Mouse (Mus musculus) kidney, postnatal 0 days (tissue): ENCODE data around the gene Jag1. TPM values are rescaled to one million over a fixed set of nuclear protein-coding genes. Genes with fewer than 3 reads are reported as not detected.

ENCODE experiments used
- ATAC-seq: fragments of 200-750 bp; cut with Nextera tagmentation; replicated peaks from 2 replicates; pipeline ENCODE4 v1.8.0; 2017; ENCODE audit warnings: low read depth, moderate number of reproducible peaks, moderate TSS enrichment, moderate library complexity; ENCODE audit not compliant: low FRiP score
- DNase-seq: peaks from one replicate; pipeline ENCODE4 v3.0.0-alpha.2; 2016; ENCODE audit warnings: low spot score
- H3K27ac ChIP-seq: fragments of 300-500 bp; sonication (generic); 2 replicates; pipeline ENCODE4 v1.5.1; 2014; ENCODE audit warnings: mild to moderate bottlenecking
- H3K27me3 ChIP-seq: fragments of 300-500 bp; sonication (generic); 2 replicates; pipeline ENCODE4 v1.6.1; 2014; ENCODE audit warnings: low read length, mixed read lengths; ENCODE audit not compliant: insufficient read depth
- H3K36me3 ChIP-seq: fragments of 300-500 bp; sonication (generic); 2 replicates; pipeline ENCODE4 v1.6.1; 2014; ENCODE audit warnings: low read length, mixed read lengths; ENCODE audit not compliant: insufficient read depth
- H3K4me1 ChIP-seq: fragments of 300-500 bp; sonication (generic); replicated peaks from 2 replicates; pipeline ENCODE4 v1.6.1; 2014; ENCODE audit warnings: antibody characterized with exemption, low read length, mixed read lengths; ENCODE audit not compliant: insufficient read depth
- H3K4me2 ChIP-seq: fragments of 300-500 bp; sonication (generic); 2 replicates; pipeline ENCODE4 v1.6.1; 2014; ENCODE audit warnings: mild to moderate bottlenecking, low read length, moderate library complexity, mixed read lengths
- H3K4me3 ChIP-seq: fragments of 300-500 bp; sonication (generic); replicated peaks from 2 replicates; pipeline ENCODE4 v1.5.1; 2014; ENCODE audit warnings: low read depth, low read length
- H3K9ac ChIP-seq: fragments of 300-500 bp; sonication (generic); 2 replicates; pipeline ENCODE4 v1.6.1; 2014; ENCODE audit warnings: low read depth, low read length
- H3K9me3 ChIP-seq: fragments of 300-500 bp; sonication (generic); replicated peaks from 2 replicates; pipeline ENCODE4 v1.6.1; 2016; ENCODE audit warnings: low read length, inconsistent platforms, mixed read lengths
- CTCF ChIP-seq: IDR thresholded peaks from 2 replicates; pipeline ENCODE4 v1.5.1; 2016; ENCODE audit warnings: antibody characterized with exemption, low read depth, mild to moderate bottlenecking, moderate library complexity
- WGBS: fragments of 180-500 bp; shearing (Covaris S2); extraction: QIAGEN DNeasy Blood & Tissue Kit; methylation state at CpG from one replicate; pipeline ENCODE4 v1.1.7; 2014; 5-methylcytosine and 5-hydroxymethylcytosine counted together
- polyA plus RNA-seq: library from polyadenylated mRNA; unstranded; fragments of >200 nt; fragmentation: Nextera tagmentation; extraction: Ambion mirVana; gene quantifications from 2 replicates; pipeline ENCODE4 v1.2.1, GENCODE M21; 2015

Jag1 gene
- polyA plus RNA-seq, 1 experiment from 2014 or later: 47.6 TPM

GRCm38 (mm10) chr2:137093298-137093630, 23.2 kb downstream of the Jag1 start:
- peaks cover 18% of the 10 kb centered on the region; the same call in 1 of the 2 replicates for H3K4me1 ChIP-seq
- no peaks in the 10 kb centered on the region for H3K27me3 ChIP-seq
- DNase-seq (no peak), ATAC-seq (no peak)
- no peak overlapping the region for H3K9ac ChIP-seq
- WGBS: 81% methylated on average over 7 of the region's 7 CpGs
- H3K4me3 ChIP-seq: no peak overlapping the region
- H3K9me3 ChIP-seq: no peaks in the 10 kb centered on the region
- no peak overlapping the region for H3K4me2 ChIP-seq
- H3K36me3 ChIP-seq: peaks cover 60% of the 10 kb centered on the region
- H3K27ac ChIP-seq: no peak overlapping the region
- TF ChIP-seq CTCF: no peak

- peaks cover 65% of the 10 kb centered on the region for H3K36me3 ChIP-seq
- no peak overlapping the region for H3K4me3 ChIP-seq
- WGBS: 39% methylated on average over 10 of the region's 10 CpGs
- no peaks in the 10 kb centered on the region for H3K9me3 ChIP-seq
- peaks cover 15% of the 10 kb centered on the region; the same call in 1 of the 2 replicates for H3K4me1 ChIP-seq
- no peak overlapping the region for H3K27ac ChIP-seq
- ATAC-seq (no peak; the same call in 1 of the 2 replicates), DNase-seq (no peak)
- no peaks in the 10 kb centered on the region for H3K27me3 ChIP-seq
- H3K4me2 ChIP-seq: no peak overlapping the region
- H3K9ac ChIP-seq: no peak overlapping the region
- no peak for TF ChIP-seq CTCF
Observed at GRCm38 (mm10) chr2:137092523-137093297, 23.7 kb downstream of the Jag1 start.

- Histone ChIP-seq H3K4me1 (peaks cover 8% of the 10 kb centered on the region; the same call in 1 of the 2 replicates), H3K27ac (no peak overlapping the region), H3K36me3 (peaks cover 72% of the 10 kb centered on the region), H3K27me3 (no peaks in the 10 kb centered on the region), H3K4me2 (no peak overlapping the region), H3K9me3 (no peaks in the 10 kb centered on the region), H3K9ac (no peak overlapping the region), H3K4me3 (no peak overlapping the region)
- no peak for ATAC-seq
- no peak for TF ChIP-seq CTCF
- no peak for DNase-seq
- 75% methylated on average over 11 of the region's 11 CpGs for WGBS
Observed at GRCm38 (mm10) chr2:137091766-137092522, 24.5 kb downstream of the Jag1 start.

- DNase-seq (no peak), ATAC-seq (no peak)
- no peak overlapping the region for H3K4me3 ChIP-seq
- peaks cover 75% of the 10 kb centered on the region for H3K36me3 ChIP-seq
- WGBS: 70% methylated on average over 6 of the region's 6 CpGs
- TF ChIP-seq CTCF: no peak
- H3K4me1 ChIP-seq: no peaks in the 10 kb centered on the region
- H3K27ac ChIP-seq: no peak overlapping the region
- H3K4me2 ChIP-seq: no peak overlapping the region
- H3K27me3 ChIP-seq: no peaks in the 10 kb centered on the region
- H3K9ac ChIP-seq: no peak overlapping the region
- H3K9me3 ChIP-seq: no peaks in the 10 kb centered on the region
Observed at GRCm38 (mm10) chr2:137087705-137088104, 28.7 kb downstream of the Jag1 start.

- no peak for TF ChIP-seq CTCF
- no peak for ATAC-seq
- H3K4me1 ChIP-seq: no peaks in the 10 kb centered on the region
- H3K36me3 ChIP-seq: peaks cover 69% of the 10 kb centered on the region
- H3K4me3 ChIP-seq: no peak overlapping the region
- no peak overlapping the region for H3K4me2 ChIP-seq
- WGBS: 88% methylated on average over 14 of the region's 14 CpGs
- no peaks in the 10 kb centered on the region for H3K9me3 ChIP-seq
- DNase-seq: no peak
- H3K27me3 ChIP-seq: no peaks in the 10 kb centered on the region
- no peak overlapping the region for H3K9ac ChIP-seq
- no peak overlapping the region for H3K27ac ChIP-seq
Observed at GRCm38 (mm10) chr2:137086621-137087395, 29.6 kb downstream of the Jag1 start.

- WGBS: 42% methylated on average over 8 of the region's 8 CpGs
- no peak overlapping the region for H3K4me3 ChIP-seq
- ATAC-seq: peak; percentile 41; the same call in 1 of the 2 replicates
- TF ChIP-seq CTCF: no peak
- DNase-seq: no peak
- peaks cover 55% of the 10 kb centered on the region for H3K36me3 ChIP-seq
- no peak overlapping the region for H3K9ac ChIP-seq
- H3K4me2 ChIP-seq: no peak overlapping the region
- peaks cover 2% of the 10 kb centered on the region for H3K4me1 ChIP-seq
- no peaks in the 10 kb centered on the region for H3K9me3 ChIP-seq
- no peaks in the 10 kb centered on the region for H3K27me3 ChIP-seq
- H3K27ac ChIP-seq: no peak overlapping the region
Observed at GRCm38 (mm10) chr2:137085257-137085656, 31.2 kb downstream of the Jag1 start.
